Mouse (Mus musculus) heart, embryonic 13.5 days (tissue): ENCODE results near the gene Zbtb43. TPM values are rescaled to one million over a fixed set of nuclear protein-coding genes. Genes with fewer than 3 reads are reported as not detected.

ENCODE experiments used
- ATAC-seq: fragments of 200-750 bp; cut with Nextera tagmentation; 2 replicates; pipeline ENCODE4 v1.8.0; 2017; ENCODE audit warnings: moderate TSS enrichment; ENCODE audit not compliant: insufficient number of reproducible peaks, low FRiP score, low TSS enrichment; ENCODE audit errors: extremely low read depth
- H3K27ac ChIP-seq: fragments of 300-500 bp; sonication (generic); replicated peaks from 2 replicates; pipeline ENCODE4 v1.5.1; 2015; ENCODE audit warnings: moderate library complexity, mild to moderate bottlenecking, inconsistent platforms
- H3K27me3 ChIP-seq: fragments of 300-500 bp; sonication (generic); replicated peaks from 2 replicates; pipeline ENCODE4 v1.6.1; 2015; ENCODE audit warnings: mild to moderate bottlenecking, inconsistent platforms
- H3K36me3 ChIP-seq: fragments of 300-500 bp; sonication (generic); 2 replicates; pipeline ENCODE4 v1.6.1; 2015; ENCODE audit warnings: mild to moderate bottlenecking, inconsistent platforms
- H3K4me1 ChIP-seq: fragments of 300-500 bp; sonication (generic); 2 replicates; pipeline ENCODE4 v1.6.1; 2015; ENCODE audit warnings: inconsistent platforms
- H3K4me2 ChIP-seq: fragments of 300-500 bp; sonication (generic); 2 replicates; pipeline ENCODE4 v1.6.1; 2015; ENCODE audit warnings: inconsistent platforms, mild to moderate bottlenecking, moderate library complexity
- H3K4me3 ChIP-seq: fragments of 300-500 bp; sonication (generic); 2 replicates; pipeline ENCODE4 v1.5.1; 2015; ENCODE audit warnings: moderate library complexity, mild to moderate bottlenecking, inconsistent platforms
- H3K9ac ChIP-seq: fragments of 300-500 bp; sonication (generic); 2 replicates; pipeline ENCODE4 v1.6.1; 2015; ENCODE audit warnings: inconsistent platforms, mild to moderate bottlenecking, moderate library complexity
- H3K9me3 ChIP-seq: fragments of 300-500 bp; sonication (generic); 2 replicates; pipeline ENCODE4 v1.6.1; 2016; ENCODE audit warnings: inconsistent platforms
- WGBS: fragments of 180-500 bp; shearing (Covaris S2); methylation state at CpG from one replicate; pipeline ENCODE4 v1.1.7; 2015; ENCODE audit warnings: mixed read lengths; 5-methylcytosine and 5-hydroxymethylcytosine counted together
- polyA plus RNA-seq: library from polyadenylated mRNA; unstranded; fragments of >200 nt; fragmentation: Nextera tagmentation; extraction: Ambion mirVana; gene quantifications from 2 replicates; pipeline ENCODE4 v1.2.1, GENCODE M21; 2015

Zbtb43 gene
- polyA plus RNA-seq, 1 experiment from 2014 or later: 10.5 TPM

DNA sequence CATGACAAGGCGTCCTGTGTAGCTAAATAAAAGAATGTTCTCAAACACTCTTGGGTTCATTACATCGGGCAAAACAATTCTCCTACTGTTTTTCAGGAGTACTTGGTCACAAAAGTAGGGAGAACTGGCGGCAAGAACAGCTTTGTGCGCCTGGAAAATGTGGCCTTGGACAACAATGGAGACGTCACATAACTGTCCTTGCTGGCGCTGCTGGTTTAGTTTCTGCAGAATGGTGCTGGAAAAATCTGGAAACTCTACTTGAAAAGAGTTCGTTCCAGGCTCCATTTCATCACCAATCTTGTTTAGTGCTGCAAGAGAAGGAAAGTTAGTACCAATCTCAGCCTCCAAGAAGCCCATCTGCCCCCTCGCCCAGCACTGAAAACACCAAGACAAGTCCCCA is 13.5 kb downstream of the Zbtb43 start:
- no peak overlapping the region for H3K27ac ChIP-seq
- H3K4me2 ChIP-seq: no peak overlapping the region
- H3K36me3 ChIP-seq: peaks cover 74% of the 10 kb centered on the region
- H3K4me1 ChIP-seq: peaks cover 26% of the 10 kb centered on the region
- H3K27me3 ChIP-seq: no peaks in the 10 kb centered on the region
- ATAC-seq: no peak
- no peaks in the 10 kb centered on the region for H3K9me3 ChIP-seq
- no peak overlapping the region for H3K4me3 ChIP-seq
- no peak overlapping the region for H3K9ac ChIP-seq
- WGBS: 86% methylated on average over 8 of the region's 8 CpGs

DNA sequence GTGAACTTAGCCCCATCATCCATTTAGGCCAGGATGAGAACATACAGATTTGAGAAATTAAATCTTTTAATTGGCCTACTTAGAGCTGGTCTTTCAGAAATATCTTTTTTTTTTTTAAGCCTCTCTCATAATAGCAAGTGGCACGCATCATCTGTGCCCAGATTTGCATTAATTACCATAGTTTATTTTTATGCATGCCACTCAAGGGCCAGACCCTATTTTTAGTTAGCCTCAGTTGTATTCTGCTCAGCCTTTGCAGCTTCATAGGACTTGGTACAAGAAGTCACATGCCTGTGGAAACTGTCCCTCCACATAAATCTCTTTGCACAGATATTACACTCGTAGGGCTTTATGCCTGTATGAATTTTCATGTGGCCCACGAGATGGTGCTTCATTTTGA is 14.9 kb downstream of the Zbtb43 start:
- no peak overlapping the region for H3K27ac ChIP-seq
- H3K27me3 ChIP-seq: no peaks in the 10 kb centered on the region
- H3K9ac ChIP-seq: no peak overlapping the region
- no peak for ATAC-seq
- peaks cover 24% of the 10 kb centered on the region for H3K4me1 ChIP-seq
- WGBS: 76% methylated on average over 3 of the region's 3 CpGs
- peaks cover 79% of the 10 kb centered on the region for H3K36me3 ChIP-seq
- no peaks in the 10 kb centered on the region for H3K9me3 ChIP-seq
- H3K4me2 ChIP-seq: no peak overlapping the region
- no peak overlapping the region for H3K4me3 ChIP-seq

DNA sequence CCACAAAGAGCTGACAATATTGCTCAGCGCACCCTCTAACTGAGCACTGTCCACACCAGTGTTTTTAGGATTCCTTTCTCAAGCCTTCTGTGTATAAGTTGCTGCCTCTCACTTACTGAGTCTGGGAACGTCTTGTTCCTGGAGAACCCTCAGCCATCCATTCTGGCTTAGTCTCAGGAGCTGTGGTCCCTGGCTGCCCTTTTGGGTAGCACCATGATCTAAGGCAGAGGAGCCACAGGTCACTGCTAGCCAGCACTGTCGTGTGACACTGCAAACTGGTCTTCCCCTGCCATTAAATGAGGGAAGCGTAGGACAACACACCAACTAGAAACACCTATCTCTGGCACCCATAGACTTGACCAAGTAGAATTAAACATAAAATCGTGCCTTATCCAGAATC is 15.6 kb downstream of the Zbtb43 start:
- no peak overlapping the region for H3K4me3 ChIP-seq
- no peak for ATAC-seq
- 78% methylated on average over 5 of the region's 5 CpGs for WGBS
- H3K4me1 ChIP-seq: peaks cover 24% of the 10 kb centered on the region
- H3K27ac ChIP-seq: peak overlapping the region; percentile 56; the same call in 1 of the 2 replicates
- H3K9me3 ChIP-seq: no peaks in the 10 kb centered on the region
- peak overlapping the region; percentile 40; the same call in 1 of the 2 replicates for H3K9ac ChIP-seq
- no peak overlapping the region for H3K4me2 ChIP-seq
- no peaks in the 10 kb centered on the region for H3K27me3 ChIP-seq
- H3K36me3 ChIP-seq: peaks cover 85% of the 10 kb centered on the region

DNA sequence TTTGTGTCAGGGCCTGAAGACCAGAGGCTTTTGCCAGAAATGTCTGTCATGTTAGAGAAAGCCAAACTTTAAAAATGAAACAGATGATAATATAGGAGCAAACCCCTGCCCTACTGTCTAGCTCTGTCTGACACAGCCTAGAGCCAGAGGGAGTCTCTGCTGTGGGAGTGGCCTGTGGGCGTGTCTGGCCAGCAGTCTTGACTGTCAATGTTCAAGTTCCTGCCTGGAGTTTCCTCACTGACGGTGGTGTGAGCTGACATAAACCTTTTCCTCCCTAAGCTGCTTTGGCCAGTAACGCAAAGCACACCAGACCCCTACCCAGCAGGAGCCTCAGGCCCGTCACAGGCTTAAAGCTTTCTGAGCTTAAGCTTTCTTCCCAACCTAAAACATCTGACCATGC is 16.2 kb downstream of the Zbtb43 start:
- H3K4me3 ChIP-seq: no peak overlapping the region
- H3K36me3 ChIP-seq: peaks cover 82% of the 10 kb centered on the region
- H3K27ac ChIP-seq: peak overlapping the region; percentile 56; the same call in 1 of the 2 replicates
- H3K9me3 ChIP-seq: no peaks in the 10 kb centered on the region
- no peak overlapping the region for H3K4me2 ChIP-seq
- ATAC-seq: 0 out of 2 replicates have a peak, but pooled peaks have one; percentile 19
- H3K9ac ChIP-seq: peak overlapping the region; percentile 40; the same call in 1 of the 2 replicates
- H3K4me1 ChIP-seq: peaks cover 24% of the 10 kb centered on the region
- 16% methylated on average over 4 of the region's 4 CpGs for WGBS
- H3K27me3 ChIP-seq: no peaks in the 10 kb centered on the region

DNA sequence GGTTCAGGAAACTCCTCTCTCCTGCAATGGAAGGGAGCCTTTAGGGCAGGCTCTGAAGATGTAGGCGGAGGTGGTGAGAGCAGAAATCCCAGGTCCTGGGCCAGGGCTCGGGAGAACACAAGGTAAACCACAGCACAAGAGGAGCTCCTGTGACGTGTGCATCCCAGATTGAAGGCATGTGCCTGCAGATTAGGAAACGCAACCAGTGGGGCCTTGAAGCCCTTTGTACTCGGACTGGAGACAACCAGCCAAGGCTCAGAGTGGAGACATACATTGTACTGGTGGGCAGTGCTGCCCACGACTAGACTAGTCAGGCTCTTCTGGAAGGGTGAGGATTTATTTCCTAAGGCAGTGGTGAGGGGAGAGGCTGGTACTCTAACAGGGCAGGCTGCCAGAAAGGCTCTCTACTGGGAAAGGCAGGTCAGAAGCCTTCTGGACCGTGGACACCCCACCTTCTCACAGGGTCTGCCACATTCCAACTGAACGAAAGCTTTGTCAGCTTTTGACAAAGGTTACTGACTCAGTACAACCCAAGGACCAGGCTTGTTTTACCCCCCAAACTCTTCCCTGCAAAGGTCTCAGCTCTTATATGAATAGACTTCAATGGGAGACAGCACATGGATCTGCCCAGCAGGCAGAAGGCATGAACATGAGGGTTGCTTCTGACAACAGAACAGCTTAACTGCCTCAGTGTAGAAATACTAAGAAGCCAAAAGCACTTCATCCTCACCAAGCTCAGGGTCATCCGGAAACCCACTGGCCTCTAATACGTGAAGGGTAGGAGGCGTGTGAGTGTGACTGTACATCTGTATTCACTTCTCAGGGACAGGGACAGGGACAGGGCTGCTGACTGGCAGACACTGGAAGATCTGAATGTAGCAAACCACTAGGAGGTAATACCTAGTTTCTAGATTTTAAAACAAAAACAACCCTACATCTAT is 17.1 kb downstream of the Zbtb43 start:
- Histone ChIP-seq H3K9ac (no peak overlapping the region), H3K4me3 (no peak overlapping the region), H3K4me2 (no peak overlapping the region), H3K36me3 (peaks cover 81% of the 10 kb centered on the region), H3K4me1 (peaks cover 24% of the 10 kb centered on the region), H3K27me3 (no peaks in the 10 kb centered on the region), H3K27ac (no peak overlapping the region), H3K9me3 (no peaks in the 10 kb centered on the region)
- WGBS: 73% methylated on average over 11 of the region's 11 CpGs
- ATAC-seq: no peak

DNA sequence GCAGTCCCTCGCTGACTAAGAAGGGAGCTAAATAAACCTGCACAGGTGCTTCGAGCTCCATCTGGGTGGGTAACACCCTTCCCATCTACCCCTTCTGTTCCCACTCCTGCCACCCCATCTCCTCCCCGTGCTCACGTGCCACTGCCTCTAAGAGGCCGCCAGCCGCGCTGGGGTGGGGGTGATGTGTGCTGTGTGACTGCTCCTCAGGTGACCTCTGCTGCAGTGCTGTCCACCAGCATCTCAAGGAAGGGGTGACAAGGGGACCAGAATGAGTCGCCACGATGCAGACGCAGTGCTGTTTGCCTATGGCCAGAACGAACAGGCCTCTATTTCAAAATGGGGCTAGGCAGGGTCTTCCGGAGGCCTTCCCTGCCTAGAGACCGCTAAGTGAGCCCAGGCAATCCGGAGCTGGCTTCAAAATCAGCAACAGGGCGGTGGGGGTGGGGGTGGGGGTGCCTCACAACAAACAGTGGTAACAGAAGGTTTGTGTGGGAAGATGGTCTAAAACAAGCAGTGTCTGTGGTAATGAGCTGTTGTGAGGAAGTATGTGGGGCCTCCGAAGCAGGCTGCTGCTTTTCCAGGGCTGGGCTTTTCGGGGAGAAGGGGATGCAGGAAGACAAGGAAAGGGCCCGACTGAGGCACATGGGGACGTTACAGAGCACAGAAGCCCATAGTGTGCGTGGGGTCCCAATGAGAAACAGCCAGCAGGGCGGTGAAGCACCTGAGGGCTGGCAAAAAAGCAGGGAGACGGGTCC is 19.1 kb downstream of the Zbtb43 start:
- H3K36me3 ChIP-seq: peaks cover 62% of the 10 kb centered on the region
- WGBS: 87% methylated on average over 22 of the region's 22 CpGs

DNA sequence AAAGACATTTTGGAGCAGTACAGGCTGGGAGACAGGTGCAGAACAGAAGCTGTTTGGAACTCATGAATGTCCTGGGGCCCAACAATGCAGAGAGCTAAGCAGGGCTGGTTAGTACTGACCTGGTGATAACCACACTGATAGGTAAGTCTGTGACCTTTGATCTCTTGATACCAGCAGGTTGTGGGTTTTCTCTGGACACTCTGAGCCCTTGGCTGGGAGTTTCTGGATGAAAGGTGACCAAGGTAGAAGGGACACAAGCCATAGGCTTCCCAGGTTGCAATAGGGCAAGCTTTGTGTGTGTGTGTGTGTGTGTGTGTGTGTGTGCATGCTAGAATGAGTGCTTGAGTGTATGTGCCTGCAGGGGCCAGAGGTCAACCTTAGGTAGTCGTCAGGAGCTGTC is 21.6 kb downstream of the Zbtb43 start:
- Histone ChIP-seq H3K9ac (no peak overlapping the region), H3K36me3 (peaks cover 37% of the 10 kb centered on the region), H3K4me3 (no peak overlapping the region), H3K4me2 (no peak overlapping the region), H3K9me3 (no peaks in the 10 kb centered on the region), H3K27ac (no peak overlapping the region), H3K27me3 (no peaks in the 10 kb centered on the region), H3K4me1 (peaks cover 30% of the 10 kb centered on the region)
- ATAC-seq: no peak
- WGBS: 50% methylated on average over 1 of the region's 1 CpGs

More for the DNA sequence above, 19.1 kb downstream of the Zbtb43 start:
- Histone ChIP-seq H3K27ac (no peak overlapping the region), H3K4me2 (no peak overlapping the region), H3K9ac (no peak overlapping the region), H3K4me3 (no peak overlapping the region), H3K27me3 (no peaks in the 10 kb centered on the region), H3K4me1 (peaks cover 33% of the 10 kb centered on the region), H3K9me3 (no peaks in the 10 kb centered on the region)
- no peak for ATAC-seq

DNA sequence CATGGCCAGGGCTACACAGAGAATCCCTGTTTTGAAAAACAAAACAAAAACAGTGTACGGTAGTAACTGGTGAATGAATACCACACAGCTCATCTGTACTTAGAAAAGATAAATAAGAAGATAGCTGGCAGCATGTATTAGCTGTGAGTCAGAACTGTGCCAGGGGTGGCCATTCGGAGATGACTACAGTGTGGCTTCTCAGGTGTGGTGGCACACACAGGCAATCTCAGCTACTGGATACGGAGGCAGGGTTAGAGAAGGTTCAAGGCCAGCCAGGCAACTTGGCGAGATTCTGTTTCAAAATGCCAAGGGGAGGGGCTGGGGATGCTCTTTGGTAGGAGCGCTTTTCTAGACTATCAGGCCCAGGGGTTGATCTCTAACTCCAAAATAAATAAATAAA is 22.6 kb downstream of the Zbtb43 start:
- H3K4me1 ChIP-seq: peaks cover 21% of the 10 kb centered on the region
- no peak overlapping the region for H3K4me3 ChIP-seq
- no peaks in the 10 kb centered on the region for H3K27me3 ChIP-seq
- peaks cover 27% of the 10 kb centered on the region for H3K36me3 ChIP-seq
- no peak overlapping the region for H3K9ac ChIP-seq
- H3K4me2 ChIP-seq: no peak overlapping the region
- no peak overlapping the region for H3K27ac ChIP-seq
- 91% methylated on average over 5 of the region's 5 CpGs for WGBS
- H3K9me3 ChIP-seq: no peaks in the 10 kb centered on the region
- no peak for ATAC-seq

DNA sequence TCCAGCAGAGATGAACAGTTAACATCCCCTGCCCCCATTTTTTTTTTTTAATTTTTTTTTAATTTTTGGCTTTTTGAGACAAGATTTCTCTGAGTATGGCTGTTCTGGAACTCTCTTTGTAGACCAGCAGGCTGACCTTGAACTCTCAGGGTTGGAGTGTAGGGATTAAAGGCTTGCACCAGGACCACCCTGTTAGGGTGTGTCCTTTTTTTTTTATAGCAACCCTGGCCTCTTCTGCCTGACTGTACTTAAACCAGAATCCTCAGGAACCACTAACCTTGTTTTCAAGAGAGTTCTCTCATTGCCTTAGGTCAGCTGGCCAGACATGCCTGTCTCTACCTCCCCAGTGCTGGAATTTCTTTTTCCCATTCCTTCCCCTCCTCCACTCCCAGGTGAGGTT is 23.5 kb downstream of the Zbtb43 start:
- Histone ChIP-seq H3K4me1 (peaks cover 23% of the 10 kb centered on the region), H3K4me2 (no peak overlapping the region), H3K27me3 (no peaks in the 10 kb centered on the region), H3K4me3 (no peak overlapping the region), H3K9ac (no peak overlapping the region), H3K9me3 (no peaks in the 10 kb centered on the region), H3K27ac (peak overlapping the region; percentile 75), H3K36me3 (peaks cover 20% of the 10 kb centered on the region)
- no peak for ATAC-seq

DNA sequence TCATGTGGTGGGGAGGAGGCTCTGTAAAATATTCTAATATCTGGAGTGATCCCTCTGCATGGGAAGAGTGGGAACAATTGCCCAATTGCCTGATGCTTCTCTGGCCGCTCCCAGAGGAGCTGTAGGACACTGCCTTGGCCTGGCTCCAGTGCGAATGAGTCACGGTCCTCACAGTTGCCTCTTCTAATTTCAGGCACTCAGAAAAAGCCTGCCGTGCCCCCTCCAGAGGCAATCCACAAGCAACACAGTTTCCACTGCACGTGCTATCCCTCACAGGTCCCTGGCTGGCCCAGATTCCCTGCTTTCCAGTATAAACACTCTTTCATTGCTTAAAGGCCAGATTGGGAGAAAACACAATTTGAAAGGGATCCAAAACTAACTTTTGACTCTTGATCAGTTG is 24.0 kb downstream of the Zbtb43 start:
- H3K9me3 ChIP-seq: no peaks in the 10 kb centered on the region
- no peak overlapping the region for H3K4me2 ChIP-seq
- WGBS: 10% methylated on average over 5 of the region's 5 CpGs
- ATAC-seq: peak; percentile 39
- H3K27me3 ChIP-seq: no peaks in the 10 kb centered on the region
- peaks cover 28% of the 10 kb centered on the region for H3K4me1 ChIP-seq
- peak overlapping the region; percentile 75 for H3K27ac ChIP-seq
- peaks cover 15% of the 10 kb centered on the region for H3K36me3 ChIP-seq
- H3K9ac ChIP-seq: no peak overlapping the region
- H3K4me3 ChIP-seq: no peak overlapping the region

DNA sequence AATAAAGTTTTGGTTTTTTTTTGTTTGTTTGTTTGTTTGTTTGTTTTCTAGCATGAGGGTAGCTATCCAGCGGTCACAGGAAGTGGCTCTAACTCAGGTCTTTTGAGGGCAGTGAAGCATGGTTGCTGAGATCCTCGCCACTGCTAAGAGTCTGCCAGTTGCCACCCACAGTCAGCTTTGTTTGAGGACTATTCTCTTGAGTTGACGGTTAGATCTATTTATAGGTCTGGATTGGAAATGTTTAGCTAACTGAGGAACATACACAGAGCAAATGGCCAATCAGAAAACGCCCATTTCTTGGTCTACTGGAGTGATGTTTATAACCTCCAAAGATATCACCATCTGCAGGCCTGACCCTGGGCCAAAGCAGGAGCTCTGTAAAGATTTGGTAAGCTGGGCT is 25.7 kb downstream of the Zbtb43 start:
- H3K4me3 ChIP-seq: no peak overlapping the region
- no peaks in the 10 kb centered on the region for H3K27me3 ChIP-seq
- no peak overlapping the region for H3K27ac ChIP-seq
- 51% methylated on average over 4 of the region's 4 CpGs for WGBS
- no peak overlapping the region for H3K9ac ChIP-seq
- ATAC-seq: no peak
- no peaks in the 10 kb centered on the region for H3K9me3 ChIP-seq
- peaks cover 39% of the 10 kb centered on the region for H3K4me1 ChIP-seq
- no peak overlapping the region for H3K4me2 ChIP-seq
- H3K36me3 ChIP-seq: no peaks in the 10 kb centered on the region; the same call in 1 of the 2 replicates
